Mouse (Mus musculus) heart, postnatal 0 days (tissue): ENCODE data around the gene Sephs2.

Source experiments
- CTCF ChIP-seq: IDR thresholded peaks from 2 replicates; pipeline ENCODE4 v1.5.1; 2016; ENCODE audit warnings: antibody characterized with exemption, control low read depth, low read depth
- EP300 ChIP-seq: IDR thresholded peaks from 2 replicates; pipeline ENCODE4 v1.6.1; 2016; ENCODE audit warnings: antibody characterized with exemption, low read depth

DNA sequence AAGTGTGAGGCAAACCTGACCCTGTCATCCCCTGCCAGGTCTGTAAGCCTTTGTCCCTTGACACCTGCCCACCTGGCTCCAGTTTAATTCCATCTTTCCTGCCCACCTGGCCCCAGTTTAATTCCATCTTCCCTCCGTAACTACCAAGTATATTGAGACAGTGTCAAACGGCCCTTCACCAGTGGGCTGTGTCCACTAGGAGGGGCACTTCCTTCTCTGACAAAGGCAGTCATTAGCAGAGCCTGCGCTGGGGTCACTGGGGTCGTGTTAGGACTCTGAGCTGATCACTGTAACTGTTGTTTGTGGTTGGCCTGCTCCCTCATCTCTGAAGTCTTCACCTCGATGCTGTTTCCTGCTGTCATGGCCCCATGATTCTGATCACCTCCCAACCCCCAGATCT is 48.2 kb upstream of the Sephs2 start:
- TF ChIP-seq CTCF = peak; percentile 35
- TF ChIP-seq EP300 = no peak
